Mouse (Mus musculus) left cerebral cortex, adult 8-10 months (tissue): ENCODE measurements around the gene Pidd1. TPM values are rescaled to one million over a fixed set of nuclear protein-coding genes. Genes with fewer than 3 reads are reported as not detected.

Source experiments
- total RNA-seq, 4 experiments: library from RNA; stranded (reverse); gene quantifications; 2 replicates each; pipeline ENCODE4 v1.2.4; 2022

The Pidd1 gene
- total RNA-seq, 4 experiments from 2014 or later, result 0.88 to 2.5 (median 1.3) TPM

Other genes starting within 250 kb of the Pidd1 start
- 1 to 10 TPM; 3.5 to 5.7 (median 5.3) TPM for gene Lrrc56, start 249.9 kb downstream of the Pidd1 start, total RNA-seq
- gene Lmntd2, start 229.9 kb downstream of the Pidd1 start, total RNA-seq, result under 1 TPM in 2 of 4 experiments, not detected in 2; 0.17 to 0.25 TPM
- gene Rassf7, start 228.2 kb downstream of the Pidd1 start, total RNA-seq, result 1 to 10 TPM in 3 of 4 experiments, under 1 TPM in 1; 0.89 to 2.7 (median 2.4) TPM
- 10 to 100 TPM; 65.7 to 76.5 (median 68.5) TPM for gene Phrf1, start 215.2 kb downstream of the Pidd1 start, total RNA-seq
- 1 to 10 TPM in 3 of 4 experiments, under 1 TPM in 1; 0.65 to 2.8 (median 1.7) TPM for gene Irf7, start 177.5 kb downstream of the Pidd1 start, total RNA-seq
- not detected for gene Cdhr5, start 167.2 kb downstream of the Pidd1 start, total RNA-seq
- gene Sct, start 164.9 kb downstream of the Pidd1 start, total RNA-seq, result not detected
- gene Drd4, start 152.0 kb downstream of the Pidd1 start, total RNA-seq, result under 1 TPM; 0.44 to 0.84 (median 0.50) TPM
- gene Deaf1, start 116.3 kb downstream of the Pidd1 start, total RNA-seq, result 10 to 100 TPM; 57.2 to 76.6 (median 68.2) TPM
- gene Tmem80, start 116.3 kb downstream of the Pidd1 start, total RNA-seq, result 10 to 100 TPM; 30.2 to 32.2 (median 30.6) TPM
- gene Eps8l2, start 105.1 kb downstream of the Pidd1 start, total RNA-seq, result 1 to 10 TPM; 5.4 to 7.9 (median 6.4) TPM
- 100 to 1,000 TPM in 3 of 4 experiments, 10 to 100 TPM in 1; 99.3 to 109 (median 106) TPM for gene Taldo1, start 51.8 kb downstream of the Pidd1 start, total RNA-seq
- 10 to 100 TPM; 40.6 to 48.1 (median 44.6) TPM for gene Gatd1, start 29.9 kb downstream of the Pidd1 start, total RNA-seq
- 100 to 1,000 TPM; 286 to 326 (median 299) TPM for gene Cend1, start 14.5 kb downstream of the Pidd1 start, total RNA-seq
- 100 to 1,000 TPM; 245 to 266 (median 253) TPM for gene Slc25a22, start 6.1 kb downstream of the Pidd1 start, total RNA-seq
- 100 to 1,000 TPM; 524 to 612 (median 563) TPM for gene Rplp2, start 3.3 kb upstream of the Pidd1 start, total RNA-seq
- 10 to 100 TPM; 21.2 to 32.6 (median 27.2) TPM for gene Pnpla2, start 11.2 kb upstream of the Pidd1 start, total RNA-seq
- gene Cracr2b, start 17.1 kb upstream of the Pidd1 start, total RNA-seq, result 1 to 10 TPM; 3.9 to 5.4 (median 4.4) TPM
- 10 to 100 TPM; 30.2 to 35.5 (median 33.4) TPM for gene Cd151, start 23.4 kb upstream of the Pidd1 start, total RNA-seq
- 10 to 100 TPM; 32.2 to 42.4 (median 33.2) TPM for gene Polr2l, start 31.1 kb upstream of the Pidd1 start, total RNA-seq
- gene Tspan4, start 31.2 kb upstream of the Pidd1 start, total RNA-seq, result 10 to 100 TPM; 17.6 to 28.0 (median 23.9) TPM
- gene Chid1, start 95.8 kb upstream of the Pidd1 start, total RNA-seq, result 10 to 100 TPM; 66.8 to 72.6 (median 69.2) TPM
- gene Ap2a2, start 118.1 kb upstream of the Pidd1 start, total RNA-seq, result 100 to 1,000 TPM; 188 to 206 (median 202) TPM
- gene Muc6, start 211.3 kb upstream of the Pidd1 start, total RNA-seq, result not detected
- 1 to 10 TPM in 1 of 4 experiments, under 1 TPM in 3; 0.28 to 1.2 (median 0.50) TPM for gene Muc2, start 246.3 kb upstream of the Pidd1 start, total RNA-seq